Mouse (Mus musculus) heart, postnatal 0 days (tissue): Measurements from ENCODE around the gene Wdr95. TPM values are rescaled to one million over a fixed set of nuclear protein-coding genes. Genes with fewer than 3 reads are reported as not detected.

Experiments used
- ATAC-seq: fragments of 200-750 bp; cut with Nextera tagmentation; 2 replicates; pipeline ENCODE4 v1.8.0; 2017; ENCODE audit warnings: low read depth, moderate number of reproducible peaks, moderate library complexity; ENCODE audit not compliant: insufficient read depth
- DNase-seq: peaks from one replicate; pipeline ENCODE4 v3.0.0-alpha.2; 2016; ENCODE audit warnings: low spot score
- H3K27ac ChIP-seq: fragments of 300-500 bp; sonication (generic); 2 replicates; pipeline ENCODE4 v1.5.1; 2014; ENCODE audit warnings: low read depth, mild to moderate bottlenecking
- H3K27me3 ChIP-seq: fragments of 300-500 bp; sonication (generic); 2 replicates; pipeline ENCODE4 v1.6.1; 2014; ENCODE audit warnings: low read length, mixed read lengths; ENCODE audit not compliant: control insufficient read depth, insufficient read depth
- H3K36me3 ChIP-seq: fragments of 300-500 bp; sonication (generic); replicated peaks from 2 replicates; pipeline ENCODE4 v1.6.1; 2014; ENCODE audit warnings: low read length, mixed read lengths; ENCODE audit not compliant: control insufficient read depth, insufficient read depth
- H3K4me1 ChIP-seq: fragments of 300-500 bp; sonication (generic); 2 replicates; pipeline ENCODE4 v1.6.1; 2014; ENCODE audit warnings: antibody characterized with exemption; ENCODE audit not compliant: control insufficient read depth, insufficient read depth
- H3K4me2 ChIP-seq: fragments of 300-500 bp; sonication (generic); 2 replicates; pipeline ENCODE4 v1.6.1; 2014; ENCODE audit warnings: low read depth, mild to moderate bottlenecking, low read length, moderate library complexity
- H3K4me3 ChIP-seq: fragments of 300-500 bp; sonication (generic); 2 replicates; pipeline ENCODE4 v1.5.1; 2014; ENCODE audit warnings: low read depth, low read length
- H3K9ac ChIP-seq: fragments of 300-500 bp; sonication (generic); replicated peaks from 2 replicates; pipeline ENCODE4 v1.6.1; 2014; ENCODE audit warnings: low read depth, low read length, mixed read lengths
- H3K9me3 ChIP-seq: fragments of 300-500 bp; sonication (generic); replicated peaks from 2 replicates; pipeline ENCODE4 v1.6.1; 2016; ENCODE audit warnings: low read length; ENCODE audit not compliant: control insufficient read depth
- CTCF ChIP-seq: IDR thresholded peaks from 2 replicates; pipeline ENCODE4 v1.5.1; 2016; ENCODE audit warnings: antibody characterized with exemption, control low read depth, low read depth
- EP300 ChIP-seq: IDR thresholded peaks from 2 replicates; pipeline ENCODE4 v1.6.1; 2016; ENCODE audit warnings: antibody characterized with exemption, low read depth
- WGBS: fragments of 180-500 bp; shearing (Covaris S2); extraction: QIAGEN DNeasy Blood & Tissue Kit; methylation state at CpG from one replicate; pipeline ENCODE4 v1.1.7; 2014; 5-methylcytosine and 5-hydroxymethylcytosine counted together
- polyA plus RNA-seq: library from polyadenylated mRNA; unstranded; fragments of >200 nt; fragmentation: Nextera tagmentation; extraction: Ambion mirVana; gene quantifications from 2 replicates; pipeline ENCODE4 v1.2.1, GENCODE M21; 2015
- total RNA-seq: library from RNA; depleted of rRNA; stranded (reverse); fragments of >200 nt; gene quantifications from 2 replicates; pipeline ENCODE4 v1.2.3, GENCODE M21; 2014; ENCODE audit warnings: low replicate concordance

Wdr95 gene
- total and polyA plus RNA-seq, 2 experiments from 2014 or later: 0.19 TPM; not detected in 1

DNA sequence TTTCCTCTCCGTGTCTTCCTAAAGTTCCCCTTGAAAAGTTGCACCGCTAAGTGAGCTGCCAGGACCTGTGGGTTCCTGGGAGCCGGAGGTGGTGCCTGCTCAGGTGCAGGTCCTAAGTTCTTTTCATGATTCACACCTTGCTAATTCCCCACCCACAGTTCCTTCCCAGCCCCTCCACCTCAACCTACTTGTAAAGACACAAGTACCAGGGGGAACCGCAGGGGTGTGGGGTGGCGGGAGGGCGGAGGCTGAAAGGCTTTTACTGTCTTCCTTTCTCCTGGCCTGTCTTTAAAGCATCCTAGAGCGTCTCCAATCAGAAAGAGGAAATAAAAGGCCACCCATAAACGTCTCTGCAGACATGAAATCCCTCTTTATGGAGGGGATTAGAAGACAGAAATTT, 55.0 kb downstream of the Wdr95 start:
- Histone ChIP-seq H3K9ac (no peak overlapping the region), H3K4me3 (no peak overlapping the region), H3K27me3 (no peaks in the 10 kb centered on the region), H3K27ac (no peak overlapping the region), H3K4me1 (no peaks in the 10 kb centered on the region), H3K36me3 (no peaks in the 10 kb centered on the region), H3K9me3 (no peaks in the 10 kb centered on the region), H3K4me2 (no peak overlapping the region)
- no peak for DNase-seq
- 35% methylated on average over 8 of the region's 8 CpGs for WGBS
- ATAC-seq: no peak
- TF ChIP-seq CTCF (no peak), EP300 (no peak)

DNA sequence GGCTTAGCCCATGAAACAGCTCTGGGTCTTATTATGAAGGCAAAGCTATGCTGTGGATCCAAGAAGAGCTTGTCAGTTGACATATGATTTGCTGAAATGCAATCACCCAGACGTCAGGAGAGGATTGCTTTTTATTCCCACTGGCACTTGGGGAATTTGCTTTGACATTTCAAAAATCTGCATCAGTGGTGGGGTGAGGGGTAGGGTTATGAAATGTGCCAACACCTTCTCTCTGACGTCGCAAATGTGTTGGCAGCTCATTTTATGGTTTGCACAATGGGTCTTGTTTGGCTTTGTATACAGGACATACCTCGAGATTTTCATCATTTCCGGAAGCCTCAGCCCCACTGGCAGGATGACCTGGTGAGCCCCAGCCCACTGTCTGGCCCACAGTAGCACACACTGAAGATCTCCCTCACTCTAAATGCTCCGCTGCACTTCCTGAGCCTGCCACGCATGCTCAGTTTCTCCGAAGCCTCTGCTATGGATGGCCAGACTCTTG, 55.7 kb downstream of the Wdr95 start:
- no peak overlapping the region for H3K9ac ChIP-seq
- H3K4me1 ChIP-seq: no peaks in the 10 kb centered on the region
- H3K27me3 ChIP-seq: no peaks in the 10 kb centered on the region
- DNase-seq (no peak), ATAC-seq (no peak)
- H3K4me2 ChIP-seq: no peak overlapping the region
- no peak overlapping the region for H3K27ac ChIP-seq
- no peaks in the 10 kb centered on the region for H3K9me3 ChIP-seq
- WGBS: 50% methylated on average over 8 of the region's 8 CpGs
- H3K36me3 ChIP-seq: no peaks in the 10 kb centered on the region
- TF ChIP-seq CTCF (no peak), EP300 (no peak)
- no peak overlapping the region for H3K4me3 ChIP-seq

GRCm38 (mm10) chr5:149585231-149585630, 56.8 kb downstream of the Wdr95 start:
- H3K36me3 ChIP-seq: no peaks in the 10 kb centered on the region
- H3K27ac ChIP-seq: no peak overlapping the region
- no peak overlapping the region for H3K4me3 ChIP-seq
- no peak for ATAC-seq
- no peak for DNase-seq
- no peaks in the 10 kb centered on the region for H3K9me3 ChIP-seq
- no peak overlapping the region for H3K9ac ChIP-seq
- no peaks in the 10 kb centered on the region for H3K4me1 ChIP-seq
- no peak for TF ChIP-seq EP300
- TF ChIP-seq CTCF: no peak
- no peaks in the 10 kb centered on the region for H3K27me3 ChIP-seq
- 93% methylated on average over 1 of the region's 1 CpGs for WGBS
- no peak overlapping the region for H3K4me2 ChIP-seq

GRCm38 (mm10) chr5:149585910-149586309, 57.4 kb downstream of the Wdr95 start:
- no peak for ATAC-seq
- no peak overlapping the region for H3K27ac ChIP-seq
- no peaks in the 10 kb centered on the region for H3K9me3 ChIP-seq
- no peaks in the 10 kb centered on the region for H3K4me1 ChIP-seq
- no peaks in the 10 kb centered on the region for H3K36me3 ChIP-seq
- TF ChIP-seq EP300 (no peak), CTCF (no peak)
- no peak overlapping the region for H3K4me2 ChIP-seq
- WGBS: 54% methylated on average over 10 of the region's 10 CpGs
- H3K9ac ChIP-seq: no peak overlapping the region
- no peaks in the 10 kb centered on the region for H3K27me3 ChIP-seq
- H3K4me3 ChIP-seq: no peak overlapping the region
- DNase-seq: no peak

DNA sequence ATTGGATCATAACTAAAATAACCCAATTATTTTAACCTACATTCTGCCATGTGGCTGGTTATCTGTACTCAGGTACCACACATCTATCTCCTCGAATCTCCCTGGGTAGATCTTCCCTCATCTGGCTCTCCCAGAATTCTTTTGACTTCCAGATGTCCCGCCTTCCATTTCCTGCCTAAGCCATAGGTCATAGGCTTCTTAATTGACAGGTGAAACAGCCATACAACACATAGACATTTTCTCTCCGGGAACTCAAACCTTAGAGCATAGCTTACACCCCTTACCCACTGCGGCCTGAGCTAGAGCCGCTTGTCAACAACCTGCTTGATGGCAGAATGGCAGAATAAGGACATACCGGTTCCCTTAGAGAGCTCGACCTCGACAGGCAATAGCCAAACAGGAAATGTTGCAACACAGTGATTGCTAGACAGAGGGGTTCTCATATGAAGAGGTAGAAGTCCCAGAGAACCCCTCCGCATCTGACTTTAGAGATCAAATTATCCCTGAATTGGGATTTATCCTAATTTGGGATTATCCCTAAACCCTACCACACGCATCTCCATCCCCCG, 58.9 kb downstream of the Wdr95 start:
- H3K36me3 ChIP-seq: no peaks in the 10 kb centered on the region
- H3K4me3 ChIP-seq: no peak overlapping the region
- H3K9ac ChIP-seq: no peak overlapping the region
- WGBS: 70% methylated on average over 11 of the region's 11 CpGs
- no peak overlapping the region for H3K4me2 ChIP-seq
- ATAC-seq: no peak
- H3K4me1 ChIP-seq: no peaks in the 10 kb centered on the region
- no peak for DNase-seq
- H3K9me3 ChIP-seq: no peaks in the 10 kb centered on the region
- no peaks in the 10 kb centered on the region for H3K27me3 ChIP-seq
- H3K27ac ChIP-seq: no peak overlapping the region
- no peak for TF ChIP-seq CTCF
- TF ChIP-seq EP300: no peak
